Mouse (Mus musculus) large intestine, adult 2 months (tissue): ENCODE measurements around the gene Gins2. TPM values are rescaled to one million over a fixed set of nuclear protein-coding genes. Genes with fewer than 3 reads are reported as not detected.

Source experiments
- DNase-seq: peaks from one replicate; pipeline ENCODE4 v3.0.0-alpha.2; 2012; ENCODE audit warnings: low read depth, low spot score
- WGBS: fragments of 180-500 bp; shearing (Covaris S2); methylation state at CpG from one replicate; pipeline ENCODE4 v1.1.7; 2018; 5-methylcytosine and 5-hydroxymethylcytosine counted together
- polyA plus RNA-seq: library from polyadenylated mRNA; depleted of rRNA; stranded (reverse); fragments of >200 nt; gene quantifications from 2 replicates; pipeline ENCODE4 v1.2.3, GENCODE M21; 2012

The Gins2 gene
- polyA plus RNA-seq, 1 experiment: 31.0 TPM

DNA sequence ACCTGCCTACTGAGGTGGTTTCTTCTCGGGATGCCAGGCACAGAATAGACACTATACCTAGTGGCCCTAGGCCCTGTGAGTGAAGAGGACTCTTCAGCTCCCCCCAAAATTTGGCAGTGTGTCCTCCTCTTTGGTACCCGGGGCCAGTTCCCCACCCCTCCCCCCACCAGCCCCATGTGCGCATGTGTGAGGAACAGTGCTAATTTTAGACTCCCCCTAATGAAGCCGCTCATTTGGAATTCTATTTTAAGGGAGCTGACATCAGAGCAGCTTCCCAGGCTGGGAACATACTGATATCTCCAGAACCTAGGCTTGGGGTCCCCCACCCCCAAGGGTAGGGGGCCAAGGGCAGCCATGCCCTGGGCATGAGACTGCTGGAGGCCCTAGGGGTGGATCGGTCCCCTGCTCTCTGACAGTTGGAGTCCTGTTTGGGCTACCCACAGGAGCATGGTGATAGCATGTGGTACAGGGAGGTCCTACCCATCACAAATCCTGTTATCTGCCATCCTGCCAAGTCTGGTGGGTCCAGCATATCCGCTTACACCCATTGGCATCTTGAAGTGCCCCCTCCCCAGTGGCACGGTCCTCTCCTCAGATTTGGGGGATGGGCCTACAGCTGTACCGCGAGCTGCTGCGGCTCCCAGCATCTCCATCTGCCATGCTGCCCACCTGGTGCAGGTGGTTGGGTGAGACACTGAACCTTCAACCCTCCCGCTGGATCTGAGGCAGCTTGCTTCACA is 38.0 kb downstream of the Gins2 start:
- no peak for DNase-seq
- WGBS: 79% methylated on average over 11 of the region's 11 CpGs

DNA sequence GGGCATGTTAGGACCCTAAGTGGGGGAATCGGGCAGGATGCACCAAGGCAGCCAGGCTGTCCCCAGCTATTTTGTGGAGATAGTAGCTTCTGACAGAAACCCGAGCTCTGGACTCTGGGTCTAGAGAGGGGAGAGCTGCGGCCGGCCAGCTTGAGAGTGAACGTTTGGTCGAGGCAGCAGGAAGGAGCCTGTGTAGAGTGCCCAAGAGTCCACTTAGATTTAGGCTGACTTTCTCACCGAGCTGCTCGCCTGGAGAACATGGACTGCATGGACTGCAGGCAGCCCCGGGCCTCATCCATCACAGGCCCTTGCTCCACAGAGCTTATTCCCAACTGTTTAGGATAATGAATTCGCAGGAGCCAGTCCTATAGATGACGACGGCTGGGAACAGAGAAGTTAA is 38.7 kb downstream of the Gins2 start:
- 74% methylated on average over 12 of the region's 12 CpGs for WGBS
- no peak for DNase-seq

DNA sequence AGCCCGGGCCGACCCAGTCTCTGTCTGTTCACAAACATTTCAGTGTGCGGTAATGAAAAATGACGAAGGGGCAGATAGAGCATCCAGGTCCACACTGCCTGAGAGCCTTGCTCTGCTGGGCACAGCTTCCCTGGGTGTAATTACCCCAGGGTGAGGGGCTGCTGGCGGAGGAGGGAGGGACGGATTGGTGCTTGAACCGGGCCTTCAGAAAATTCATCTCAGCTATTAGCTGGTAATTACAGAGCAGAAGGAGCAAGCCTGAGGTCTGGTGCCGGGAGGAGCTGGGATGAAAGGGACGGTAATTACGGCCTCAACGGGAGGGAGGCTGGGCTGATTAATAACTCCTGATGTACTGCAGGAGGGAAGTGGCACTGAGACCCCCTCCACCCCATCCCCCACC is 39.2 kb downstream of the Gins2 start:
- WGBS: 67% methylated on average over 11 of the region's 11 CpGs
- DNase-seq: no peak

DNA sequence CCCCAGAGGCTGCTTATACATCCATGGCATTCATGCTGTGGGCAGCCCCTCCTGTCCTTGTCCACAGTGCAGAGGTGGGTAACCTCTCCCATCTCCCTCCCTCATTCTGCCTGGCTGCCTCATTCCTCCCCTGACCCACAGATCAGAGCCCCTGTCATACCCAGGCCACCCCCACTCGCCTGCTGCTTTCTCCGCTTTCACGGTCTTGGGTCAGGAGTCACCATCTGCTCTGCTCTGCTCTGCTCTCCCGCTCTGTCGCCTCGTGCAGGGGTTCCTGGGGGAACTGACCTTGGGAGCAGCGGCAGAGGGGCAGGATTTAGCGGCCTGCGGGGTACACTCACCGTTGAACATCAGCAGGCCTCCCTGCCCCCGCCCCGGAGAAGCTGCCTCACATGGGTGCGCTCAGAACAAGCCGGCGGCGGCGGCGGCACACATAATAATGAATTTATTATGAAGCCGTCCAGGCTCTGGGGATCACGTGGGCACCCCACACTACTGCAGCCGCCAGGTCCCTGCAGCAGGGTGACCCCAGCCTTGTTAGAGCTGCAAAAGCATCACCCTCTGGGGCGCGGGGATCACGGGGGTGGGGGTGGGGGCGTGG is 39.7 kb downstream of the Gins2 start:
- no peak for DNase-seq
- WGBS: 56% methylated on average over 25 of the region's 25 CpGs

DNA sequence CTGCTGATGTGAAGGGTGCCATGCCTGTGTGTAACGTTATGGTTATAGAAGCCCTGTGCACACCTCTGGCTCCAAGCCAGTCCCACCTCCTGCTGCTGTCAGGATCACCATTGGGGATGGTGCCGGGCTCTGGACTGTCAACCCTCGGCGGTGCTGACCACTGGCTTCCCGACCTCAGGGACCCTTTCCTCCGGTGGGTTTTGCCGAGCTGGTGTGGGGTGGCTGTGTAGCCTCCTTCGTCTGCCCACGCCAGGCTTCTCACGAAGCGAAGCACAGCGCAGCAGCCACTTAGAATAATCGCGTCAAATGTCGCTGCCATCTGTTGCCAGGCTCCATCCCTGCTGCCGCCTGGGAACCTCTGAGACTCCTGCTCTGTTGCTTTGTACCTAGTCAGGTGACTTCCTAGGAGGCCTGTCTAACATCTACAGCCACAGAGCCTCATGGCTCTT is 40.8 kb downstream of the Gins2 start:
- WGBS: 80% methylated on average over 16 of the region's 16 CpGs
- DNase-seq: no peak

DNA sequence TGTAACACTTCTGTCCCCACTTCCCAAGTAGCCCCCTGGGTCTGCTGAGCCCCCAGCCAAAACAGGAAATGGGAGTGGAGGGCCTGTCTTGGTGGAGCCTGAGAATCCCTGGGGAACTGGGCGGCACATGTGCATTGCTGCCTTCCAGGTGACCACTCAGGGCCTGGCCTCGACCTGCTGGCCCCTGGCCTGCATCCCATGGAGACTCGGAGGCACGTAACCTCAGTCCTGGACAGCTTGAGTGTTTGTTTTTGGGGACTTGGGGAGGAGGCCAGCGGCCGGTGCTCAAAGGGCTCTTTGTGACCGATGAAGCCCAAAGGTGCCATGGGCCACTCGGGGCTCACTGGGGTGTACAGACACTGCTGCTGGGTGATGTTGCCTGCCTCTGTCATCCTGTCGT is 41.5 kb downstream of the Gins2 start:
- WGBS: 74% methylated on average over 9 of the region's 9 CpGs
- DNase-seq: no peak

DNA sequence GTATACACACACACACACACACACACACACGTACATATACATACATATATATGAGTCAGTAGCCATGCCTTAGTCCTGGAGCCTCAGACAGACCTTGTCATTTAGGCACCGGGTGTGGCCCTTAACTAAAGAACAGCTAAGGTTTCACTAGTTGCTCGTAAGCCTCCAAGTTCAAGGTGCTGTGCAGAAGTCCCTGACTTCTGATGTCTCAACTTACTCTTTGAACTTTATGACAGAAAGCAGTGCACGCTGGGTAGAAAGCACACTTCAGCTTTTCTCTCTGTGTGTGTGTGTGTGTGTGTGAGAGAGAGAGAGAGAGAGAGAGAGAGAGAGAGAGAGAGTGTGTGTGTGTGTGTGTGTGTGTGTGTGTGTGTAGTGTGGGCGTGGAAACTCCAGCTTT is 44.9 kb downstream of the Gins2 start:
- no peak for DNase-seq
- whole genome bisulfite sequencing: 46% methylated on average over 5 of the region's 5 CpGs

DNA sequence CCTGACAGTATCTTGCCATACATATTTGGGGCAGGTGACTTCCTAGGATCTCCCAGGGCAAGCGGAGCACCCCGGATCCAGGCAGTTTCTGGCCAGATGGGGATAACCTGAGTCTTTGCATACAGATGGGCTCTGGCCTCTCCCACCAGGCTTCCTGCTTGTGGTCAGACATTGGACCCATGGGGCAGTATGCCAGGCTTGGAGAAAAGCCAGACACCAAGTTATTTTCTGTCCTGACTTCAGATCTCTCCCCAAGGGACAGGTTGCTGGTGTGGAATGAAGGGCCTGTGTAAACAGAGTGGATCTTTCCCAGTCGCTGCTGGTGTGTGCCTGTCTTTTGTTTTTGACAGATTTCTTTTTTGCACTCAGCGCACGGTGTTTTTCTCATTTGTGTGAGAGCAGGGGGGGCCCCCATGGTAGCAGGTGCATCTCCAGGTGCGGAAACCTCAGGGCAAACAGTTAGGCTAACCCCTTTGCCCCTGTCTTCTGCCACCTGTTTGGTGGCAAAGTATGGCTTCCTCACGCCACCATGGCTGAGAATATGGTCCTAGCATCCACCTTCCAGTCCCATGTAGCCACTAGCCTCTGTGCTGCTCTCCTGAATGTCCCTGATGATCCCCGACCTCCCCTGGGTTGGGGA is 45.6 kb downstream of the Gins2 start:
- no peak for DNase-seq
- 27% methylated on average over 8 of the region's 8 CpGs for WGBS

DNA sequence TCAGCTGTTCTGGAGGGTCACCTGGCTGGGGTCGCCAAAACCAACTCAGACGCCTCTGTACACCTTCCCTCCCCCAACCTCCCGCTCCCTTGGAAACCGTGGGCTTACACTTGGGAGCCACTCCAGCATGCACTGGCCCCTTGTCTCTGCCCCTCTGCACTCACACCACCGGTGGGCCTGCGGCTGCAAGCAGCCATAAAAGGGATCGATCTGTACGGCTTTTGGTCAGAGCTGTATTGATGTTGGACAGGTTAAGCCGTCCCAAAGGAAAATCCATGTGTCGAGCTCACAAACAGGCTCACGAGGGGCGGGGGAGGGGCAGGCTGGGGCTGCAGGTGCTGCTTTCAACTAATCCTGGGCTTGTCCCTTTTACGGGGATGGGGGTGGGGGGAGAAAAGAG is 46.1 kb downstream of the Gins2 start:
- DNase-seq: no peak
- 29% methylated on average over 13 of the region's 13 CpGs for WGBS

DNA sequence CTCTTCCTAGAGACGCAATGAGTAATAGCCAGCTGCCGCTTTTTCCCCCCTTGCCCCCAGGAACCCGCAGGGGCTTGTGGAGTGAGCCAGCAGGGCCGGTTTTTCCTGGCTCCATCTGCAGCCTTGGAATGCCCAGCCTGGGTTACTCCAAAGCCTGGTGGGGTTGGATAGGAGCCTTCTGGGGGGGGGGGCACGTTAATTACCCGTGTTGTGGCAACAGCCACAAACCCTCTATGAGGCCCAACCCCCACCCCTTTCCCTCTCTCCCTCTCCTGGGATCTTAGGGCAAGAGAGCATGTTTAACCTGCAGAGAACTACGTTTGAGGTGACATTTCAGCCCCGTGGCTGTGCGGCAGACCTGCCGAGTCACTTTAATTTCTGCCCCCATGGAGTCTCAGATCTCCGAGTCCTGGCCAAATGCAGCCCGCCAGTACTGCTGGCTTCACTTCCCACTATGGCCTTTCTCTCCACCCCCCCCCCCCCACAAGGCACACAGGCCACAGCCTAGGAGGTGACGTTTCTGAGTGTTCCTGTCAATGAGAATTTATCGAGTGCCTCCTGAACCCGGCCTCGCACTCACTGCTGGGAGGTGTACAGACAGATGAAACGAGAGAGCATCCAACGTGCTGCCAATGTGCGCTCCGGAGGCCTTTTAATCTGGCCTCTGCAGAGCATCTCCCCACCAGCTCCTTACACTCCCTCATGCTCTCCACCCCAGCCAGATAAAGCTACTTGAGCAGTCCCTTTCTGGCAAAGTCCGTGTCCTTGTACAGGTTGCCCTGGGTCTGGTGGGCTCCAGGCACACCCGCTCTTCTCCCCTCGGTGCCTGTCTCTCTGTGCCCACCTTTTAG is 49.1 kb downstream of the Gins2 start:
- DNase-seq: no peak
- WGBS: 49% methylated on average over 23 of the region's 23 CpGs

DNA sequence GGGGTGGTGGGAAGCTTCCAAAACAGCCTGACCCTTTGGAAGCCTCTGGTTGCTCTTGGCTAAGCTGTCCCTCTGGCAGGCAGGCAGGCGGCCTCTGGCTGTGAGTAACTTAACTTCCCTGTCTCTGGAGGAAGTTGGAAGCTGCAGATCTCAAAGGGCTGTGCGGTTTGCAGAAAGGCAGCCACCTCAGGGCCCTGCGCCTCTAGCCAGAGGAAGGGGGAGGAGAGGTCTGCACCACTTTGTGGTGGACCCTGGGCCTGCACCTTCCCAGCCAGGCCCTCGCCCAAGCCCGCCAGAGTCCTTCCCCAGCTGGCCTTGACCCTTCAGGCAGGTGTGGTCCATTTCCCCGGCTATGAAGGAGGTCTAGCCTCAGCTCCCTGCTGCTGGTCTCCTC is 49.7 kb downstream of the Gins2 start:
- WGBS: 21% methylated on average over 6 of the region's 6 CpGs
- DNase-seq: no peak

DNA sequence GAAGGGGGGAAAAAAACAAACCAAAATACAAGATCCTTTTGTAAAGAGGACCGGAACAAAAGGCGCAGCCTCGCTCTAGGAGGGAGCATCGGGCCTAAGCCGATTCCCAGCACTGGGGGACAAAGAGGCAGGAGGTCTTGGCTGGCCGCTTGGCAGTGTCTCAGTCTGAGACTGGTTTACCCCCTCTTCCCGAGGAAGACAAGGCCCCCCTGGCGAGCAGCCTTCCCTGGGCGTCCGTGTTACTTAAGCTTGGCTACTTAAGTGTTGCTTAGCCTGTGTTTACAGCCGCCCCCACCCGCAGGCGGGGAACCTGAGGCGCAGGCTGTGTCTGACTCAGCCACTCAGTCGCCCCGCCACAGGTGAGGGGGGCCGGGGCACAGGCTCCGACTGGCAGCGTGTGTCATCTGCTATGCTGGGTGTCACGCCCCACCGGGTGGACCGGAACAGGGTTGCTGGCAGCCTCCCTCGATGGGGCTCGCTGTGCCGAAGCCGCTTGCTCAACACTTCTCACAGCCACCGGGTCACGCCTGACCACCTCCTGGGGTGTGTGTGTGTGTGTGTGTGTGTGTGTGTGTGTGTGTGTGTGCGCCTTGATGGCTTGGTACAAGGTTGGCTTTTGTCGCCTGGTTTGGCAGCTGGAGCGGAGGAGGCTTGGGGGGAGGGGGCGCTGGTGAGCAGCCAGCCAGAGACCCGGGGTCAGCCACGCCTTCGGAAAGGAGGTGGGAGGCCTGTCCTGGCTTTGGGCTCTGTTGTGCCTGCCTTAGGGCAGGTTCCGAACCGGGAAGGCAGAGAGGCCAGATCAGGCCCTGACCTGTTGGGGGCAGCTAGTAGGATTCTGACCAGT is 50.5 kb downstream of the Gins2 start:
- WGBS: 9% methylated on average over 36 of the region's 37 CpGs
- no peak for DNase-seq

DNA sequence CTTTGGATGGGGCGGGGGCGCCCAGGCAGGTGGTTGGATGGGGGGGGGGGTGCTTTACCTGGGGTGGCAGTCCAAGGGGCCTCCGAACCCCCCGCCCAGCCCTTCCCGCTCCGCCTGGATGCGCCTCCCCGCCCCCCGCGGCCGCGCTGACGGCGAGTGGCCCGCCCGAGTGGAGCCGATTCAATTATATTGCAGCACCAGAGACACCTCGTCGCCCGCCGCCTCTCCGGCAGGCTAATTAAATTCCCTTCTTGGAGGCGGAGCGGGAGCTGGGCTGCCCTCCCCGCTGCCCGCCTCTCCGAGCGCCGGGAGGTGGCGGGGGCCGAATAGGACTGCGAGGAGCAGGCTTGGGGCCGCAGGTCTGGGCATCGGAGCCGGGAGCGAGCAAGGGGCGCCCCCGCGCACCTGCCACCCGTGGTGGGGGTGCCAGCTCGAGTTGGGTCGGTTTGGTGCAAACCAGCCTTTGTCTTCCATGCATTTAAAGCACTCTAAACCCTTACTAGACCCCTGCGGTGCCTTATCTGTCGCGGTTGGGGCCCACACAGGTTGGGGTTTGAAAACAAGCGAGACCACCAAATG is 51.2 kb downstream of the Gins2 start:
- WGBS: 1% methylated on average over 44 of the region's 46 CpGs
- DNase-seq: no peak

DNA sequence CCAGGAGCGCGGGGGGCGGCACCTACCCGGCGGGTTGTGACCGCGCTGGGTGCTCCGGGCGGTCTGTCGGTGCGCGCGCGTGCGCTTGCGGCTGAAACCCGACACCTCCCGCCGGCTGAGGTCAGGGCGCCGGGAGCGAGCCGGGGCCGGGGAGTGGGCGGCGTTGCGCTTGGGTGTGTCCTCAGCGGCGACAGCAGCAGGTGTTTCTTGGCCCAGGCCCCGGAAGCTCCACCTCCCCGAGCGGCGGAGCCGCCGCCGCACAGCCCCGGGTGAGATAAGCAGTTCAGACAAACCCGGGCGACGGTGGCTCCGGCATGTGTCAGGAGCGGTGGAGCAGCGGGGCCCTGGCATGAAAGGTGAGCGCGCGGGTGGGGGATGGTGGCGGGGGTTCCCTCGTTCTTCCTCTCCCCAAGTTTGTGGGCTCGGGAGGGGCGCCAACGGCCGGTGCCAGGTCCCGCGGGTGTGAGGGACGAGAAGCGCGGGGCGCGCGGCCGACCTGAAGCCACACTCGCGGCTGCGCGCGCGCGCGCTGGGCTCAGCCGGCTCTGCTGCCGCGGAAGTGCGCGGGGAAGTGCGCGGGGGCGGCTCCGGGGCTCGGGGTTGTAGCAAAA is 51.8 kb downstream of the Gins2 start:
- under 1% methylated on average over 77 of the region's 79 CpGs for WGBS
- DNase-seq: no peak

DNA sequence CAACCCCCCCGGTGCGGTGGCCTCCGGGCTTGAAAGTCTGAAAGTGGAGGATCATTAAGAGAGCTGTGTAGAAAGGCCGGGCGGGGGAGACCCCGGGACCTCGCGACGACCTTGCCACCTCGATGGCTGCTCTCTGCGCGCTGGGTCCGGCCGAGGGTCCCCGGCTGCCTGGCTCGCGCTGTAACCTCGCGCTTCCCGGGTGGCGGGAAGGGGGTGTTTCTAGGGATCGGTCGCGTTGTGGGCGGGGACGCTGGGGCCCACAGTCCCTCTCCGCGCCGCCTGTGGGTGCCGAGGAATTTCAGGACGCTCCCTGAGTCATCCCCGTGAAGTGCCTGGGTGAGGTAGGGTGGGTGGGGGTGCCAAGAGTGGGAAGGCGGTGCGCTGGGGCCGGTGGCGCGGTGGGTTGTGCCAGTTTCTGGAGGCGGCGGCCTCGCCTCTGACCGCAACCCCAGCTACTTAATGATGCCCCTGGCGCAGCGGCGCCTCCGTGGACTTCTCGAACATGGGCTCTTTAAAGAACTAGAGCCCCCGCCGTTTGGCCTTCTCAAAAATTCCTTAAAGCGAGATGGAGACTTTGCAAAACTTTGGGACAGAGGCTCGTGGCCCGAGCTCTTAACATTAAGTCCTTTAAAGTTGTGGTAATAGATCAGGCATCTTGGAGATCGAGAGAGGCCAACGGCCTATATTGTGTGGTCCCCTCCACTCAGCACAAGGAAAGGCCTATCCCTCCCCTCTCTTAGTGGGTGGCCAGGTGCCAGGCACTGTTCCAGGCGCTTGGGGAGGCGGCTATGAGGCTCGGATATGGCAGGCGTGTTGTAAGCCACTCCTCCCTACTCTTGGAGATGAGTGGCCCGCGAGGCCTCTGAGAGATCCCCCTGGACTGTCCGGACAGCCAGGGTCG is 52.5 kb downstream of the Gins2 start:
- DNase-seq: no peak
- WGBS: 1% methylated on average over 61 of the region's 61 CpGs

DNA sequence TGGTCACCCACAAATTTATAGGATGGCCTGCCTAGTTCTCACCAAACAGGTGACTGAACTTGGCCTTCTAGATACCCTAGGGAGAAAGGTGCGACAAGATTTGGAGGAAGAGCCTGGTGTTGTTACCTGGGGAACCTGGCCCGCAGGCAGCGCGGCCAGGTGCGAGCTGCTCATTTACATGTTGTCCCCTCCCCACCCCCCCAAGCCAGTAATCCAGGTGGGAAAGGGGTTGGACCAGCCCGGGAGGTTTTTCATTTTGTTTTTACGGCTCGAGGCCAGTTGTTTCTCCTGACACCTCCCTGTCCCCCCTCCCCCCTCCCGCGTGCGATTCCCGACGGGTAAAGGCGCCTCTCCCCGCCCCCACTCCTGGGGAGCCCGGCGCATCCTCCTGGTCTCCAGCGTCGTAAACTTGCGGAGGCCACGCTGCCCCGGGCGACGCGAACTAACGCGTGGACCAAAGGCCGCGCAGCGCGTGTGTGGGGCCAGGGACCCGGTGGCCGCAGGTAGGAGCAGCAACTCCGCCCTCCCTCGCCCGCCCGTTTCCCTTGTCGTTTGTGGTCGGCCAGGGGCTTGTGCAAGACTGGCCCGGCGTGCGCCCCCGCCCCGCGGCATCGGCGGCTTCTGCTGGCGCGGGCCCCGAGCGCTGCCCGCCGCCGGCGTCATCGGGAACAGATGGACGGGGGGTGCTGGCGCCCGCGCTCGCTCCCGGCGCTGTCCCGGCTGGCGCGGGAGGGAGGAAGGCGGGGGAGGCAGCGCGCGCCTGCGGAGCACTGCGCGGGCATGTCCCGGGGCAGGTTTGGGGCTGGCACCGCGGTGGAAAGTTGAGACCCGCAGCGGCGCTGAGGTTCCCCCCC is 53.4 kb downstream of the Gins2 start:
- DNase-seq: no peak
- under 1% methylated on average over 79 of the region's 79 CpGs for WGBS
